Mouse (Mus musculus) heart, embryonic 12.5 days (tissue): ENCODE results near the gene Dhx9. TPM values are rescaled to one million over a fixed set of nuclear protein-coding genes. Genes with fewer than 3 reads are reported as not detected.
"Not testable (repeated sequence)": the region's sequence is repeated elsewhere in the genome, so short reads cannot be mapped to it uniquely, and the experiment has no call there.

Experiments
- ATAC-seq: fragments of 200-750 bp; cut with Nextera tagmentation; 2 replicates; pipeline ENCODE4 v1.8.0; 2017; ENCODE audit warnings: moderate TSS enrichment, moderate library complexity; ENCODE audit not compliant: insufficient number of reproducible peaks, low FRiP score
- H3K27ac ChIP-seq: fragments of 300-500 bp; sonication (generic); 2 replicates; pipeline ENCODE4 v1.5.1; 2016; ENCODE audit warnings: mild to moderate bottlenecking, moderate library complexity; ENCODE audit not compliant: poor library complexity, severe bottlenecking
- H3K27me3 ChIP-seq: fragments of 300-500 bp; sonication (generic); replicated peaks from 2 replicates; pipeline ENCODE4 v1.6.1; 2016; ENCODE audit warnings: mild to moderate bottlenecking, moderate library complexity
- H3K36me3 ChIP-seq: fragments of 300-500 bp; sonication (generic); 2 replicates; pipeline ENCODE4 v1.6.1; 2016; ENCODE audit warnings: mild to moderate bottlenecking, moderate library complexity
- H3K4me1 ChIP-seq: fragments of 300-500 bp; sonication (generic); replicated peaks from 2 replicates; pipeline ENCODE4 v1.6.1; 2016; ENCODE audit warnings: mild to moderate bottlenecking
- H3K4me2 ChIP-seq: fragments of 300-500 bp; sonication (generic); 2 replicates; pipeline ENCODE4 v1.6.1; 2016; ENCODE audit warnings: mild to moderate bottlenecking, moderate library complexity
- H3K4me3 ChIP-seq: fragments of 300-500 bp; sonication (generic); 2 replicates; pipeline ENCODE4 v1.5.1; 2016; ENCODE audit warnings: mild to moderate bottlenecking
- H3K9ac ChIP-seq: fragments of 300-500 bp; sonication (generic); 2 replicates; pipeline ENCODE4 v1.6.1; 2016; ENCODE audit warnings: mild to moderate bottlenecking, moderate library complexity
- H3K9me3 ChIP-seq: fragments of 300-500 bp; sonication (generic); replicated peaks from 2 replicates; pipeline ENCODE4 v1.6.1; 2016; ENCODE audit warnings: mild to moderate bottlenecking, moderate library complexity
- WGBS: fragments of 180-500 bp; shearing (Covaris S2); methylation state at CpG from one replicate; pipeline ENCODE4 v1.1.7; 2016; 5-methylcytosine and 5-hydroxymethylcytosine counted together
- polyA plus RNA-seq: library from polyadenylated mRNA; unstranded; fragments of >200 nt; fragmentation: Nextera tagmentation; extraction: Ambion mirVana; gene quantifications from 2 replicates; pipeline ENCODE4 v1.2.1, GENCODE M21; 2016

Gene Dhx9
- polyA plus RNA-seq, result 24.7 TPM in 2 replicates

DNA sequence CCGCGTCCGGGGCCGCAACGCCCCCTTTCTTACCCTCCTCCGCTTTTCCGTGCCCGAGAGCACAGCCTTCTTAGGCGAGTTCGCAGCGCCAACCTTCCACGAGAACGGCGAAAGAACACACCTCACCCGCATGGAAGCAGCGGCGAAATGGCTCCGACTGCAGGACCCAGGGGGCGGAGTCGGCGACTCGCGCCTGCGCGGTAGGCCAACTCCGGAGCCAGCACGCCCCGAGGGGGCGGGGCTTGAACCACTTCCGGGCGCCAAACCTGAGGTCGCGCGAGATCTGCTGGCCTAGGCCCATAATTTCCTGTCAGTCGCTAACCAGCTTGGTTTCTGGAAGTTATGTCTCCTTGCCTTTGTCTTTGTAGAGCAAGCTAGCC is at the start of gene Dhx9:
Gene Dhx9, minus strand, starts transcription at position 161 of the 380 bp plus-strand sequence.
- H3K4me1 ChIP-seq, result peaks cover 21% of the 10 kb centered on the region
- peak within 1 kb of the TSS; percentile 100 for H3K4me3 ChIP-seq
- peak; percentile 92 for ATAC-seq
- H3K36me3 ChIP-seq, result peaks cover 6% of the 10 kb centered on the region
- no peaks in the 10 kb centered on the region for H3K27me3 ChIP-seq
- peak within 1 kb of the TSS; percentile 91 for H3K4me2 ChIP-seq
- H3K9me3 ChIP-seq, result no peaks in the 10 kb centered on the region
- WGBS, result under 1% methylated on average over 35 of the region's 35 CpGs
- peak within 1 kb of the TSS; percentile 89 for H3K27ac ChIP-seq
- H3K9ac ChIP-seq, result peak within 1 kb of the TSS; percentile 100

DNA sequence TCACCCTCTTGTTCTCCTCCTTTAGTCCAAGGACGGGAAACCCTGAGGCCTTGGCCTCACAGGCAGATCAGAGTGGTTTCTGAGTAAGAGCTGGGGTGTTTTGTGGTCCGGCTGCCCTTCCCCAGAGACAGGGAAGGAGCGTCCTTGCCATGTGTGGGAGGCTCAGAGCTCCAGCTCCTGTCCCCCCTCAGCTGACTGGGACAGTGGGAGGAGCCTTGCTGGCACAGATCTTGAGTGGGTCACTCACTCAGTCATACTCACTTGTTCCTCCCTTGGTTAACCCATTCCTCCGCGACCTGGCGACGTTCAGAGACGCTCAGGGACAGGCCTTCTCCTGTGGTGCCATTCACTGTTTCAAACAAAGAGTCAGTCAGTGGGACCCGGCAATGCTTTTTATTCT is 48.2 kb upstream of the Dhx9 start:
- H3K9me3 ChIP-seq, result no peaks in the 10 kb centered on the region
- H3K36me3 ChIP-seq, result no peaks in the 10 kb centered on the region
- no peak overlapping the region for H3K9ac ChIP-seq
- peaks cover 3% of the 10 kb centered on the region for H3K4me1 ChIP-seq
- WGBS, result 70% methylated on average over 9 of the region's 9 CpGs
- ATAC-seq, result no peak
- no peak overlapping the region for H3K4me3 ChIP-seq
- H3K27me3 ChIP-seq, result no peaks in the 10 kb centered on the region
- H3K27ac ChIP-seq, result no peak overlapping the region
- H3K4me2 ChIP-seq, result no peak overlapping the region

DNA sequence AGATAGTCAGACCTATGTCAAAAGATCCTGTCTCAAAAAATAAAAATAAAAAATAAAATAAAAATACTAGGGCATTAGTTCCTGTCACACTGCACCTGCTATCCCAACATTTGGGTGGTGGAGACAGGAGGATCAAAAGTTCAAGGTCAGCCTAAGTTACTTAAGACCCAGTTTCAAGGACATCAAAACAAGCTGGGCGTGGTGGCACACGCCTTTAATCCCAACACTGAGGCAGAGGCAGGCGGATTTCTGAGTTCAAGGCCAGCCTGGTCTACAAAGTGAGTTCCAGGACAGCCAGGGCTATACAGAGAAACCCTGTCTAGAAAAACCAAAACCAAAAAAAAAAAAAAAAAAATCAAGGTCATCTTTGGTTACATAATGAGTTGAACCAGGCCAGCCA is 45.4 kb upstream of the Dhx9 start:
- H3K4me1 ChIP-seq, H3K9ac ChIP-seq, H3K9me3 ChIP-seq, H3K36me3 ChIP-seq, H3K4me3 ChIP-seq, ATAC-seq, H3K27me3 ChIP-seq, H3K27ac ChIP-seq: not testable (repeated sequence)
- 86% methylated on average over 3 of the region's 3 CpGs for WGBS
- peak overlapping the region; percentile 65; the same call in 1 of the 2 replicates for H3K4me2 ChIP-seq

DNA sequence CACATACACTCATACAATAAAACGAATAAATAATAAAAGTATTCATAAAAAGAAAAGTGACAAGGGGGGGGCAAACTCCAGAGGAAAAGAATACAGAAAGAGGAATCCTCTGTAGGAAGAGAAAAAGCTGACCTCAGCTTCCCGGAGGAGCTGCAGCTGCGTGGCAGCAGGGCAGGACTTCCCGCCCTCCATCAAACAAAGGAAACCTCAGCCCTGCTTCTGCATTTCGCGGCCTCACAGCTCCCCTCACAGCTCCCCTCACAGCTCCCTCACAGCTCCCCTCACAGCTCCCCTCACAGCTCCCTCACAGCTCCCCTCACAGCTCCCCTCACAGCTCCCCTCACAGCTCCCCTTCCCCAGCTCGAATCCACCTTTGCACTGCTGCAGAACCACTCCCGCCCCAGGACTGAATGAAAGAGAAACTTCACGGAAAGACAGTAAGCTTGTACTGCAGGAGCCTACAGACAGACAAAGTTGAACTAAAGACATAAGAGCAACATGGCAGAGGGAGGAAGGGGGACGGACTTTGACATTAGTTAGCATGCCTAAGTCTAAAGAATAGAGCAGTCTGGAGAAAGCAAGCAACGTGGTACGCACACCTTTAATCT is 44.9 kb upstream of the Dhx9 start:
- ATAC-seq, result no peak
- H3K9me3 ChIP-seq, result no peaks in the 10 kb centered on the region
- peak overlapping the region; percentile 25; the same call in 1 of the 2 replicates for H3K27ac ChIP-seq
- no peaks in the 10 kb centered on the region for H3K27me3 ChIP-seq
- peak overlapping the region; percentile 23 for H3K4me3 ChIP-seq
- 21% methylated on average over 12 of the region's 12 CpGs for WGBS
- peak overlapping the region; percentile 65 for H3K4me2 ChIP-seq
- H3K4me1 ChIP-seq, result peaks cover 3% of the 10 kb centered on the region
- H3K36me3 ChIP-seq, result no peaks in the 10 kb centered on the region
- peak overlapping the region; percentile 62 for H3K9ac ChIP-seq

DNA sequence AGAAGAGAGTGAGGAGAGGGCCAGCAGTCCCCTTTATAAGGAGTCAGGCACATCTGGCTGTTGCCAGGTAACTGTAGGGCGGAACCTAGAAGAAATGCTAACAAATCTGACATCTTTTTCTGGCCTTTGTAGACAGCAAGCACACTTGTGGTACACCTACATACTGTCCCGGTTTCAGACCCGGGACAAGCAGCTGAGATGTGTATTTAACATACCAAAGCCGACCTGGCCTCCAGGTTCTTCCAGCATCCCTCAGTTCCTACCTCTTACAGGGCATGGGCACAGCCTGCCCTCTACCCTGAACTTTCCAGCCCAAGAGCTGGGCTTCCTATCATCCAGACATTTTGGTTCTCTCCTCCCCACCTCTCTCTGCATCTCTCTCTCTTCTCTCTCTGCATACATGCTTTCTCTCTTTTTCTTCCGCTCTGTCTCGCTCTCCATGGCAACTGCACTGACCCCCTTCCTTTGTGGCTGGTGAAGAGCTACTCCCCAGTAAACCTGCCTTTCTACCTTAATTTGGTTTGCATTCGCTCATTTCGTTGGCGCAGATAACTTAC is 44.3 kb upstream of the Dhx9 start:
- Histone ChIP-seq H3K4me1 (peaks cover 3% of the 10 kb centered on the region), H3K4me2 (peak overlapping the region; percentile 65), H3K27ac (no peak overlapping the region), H3K36me3 (no peaks in the 10 kb centered on the region), H3K9me3 (no peaks in the 10 kb centered on the region), H3K27me3 (no peaks in the 10 kb centered on the region), H3K9ac (0 out of 2 replicates have a peak overlapping the region, but pooled peaks have one; percentile 32), H3K4me3 (peak overlapping the region; percentile 23; the same call in 1 of the 2 replicates)
- no peak for ATAC-seq
- WGBS, result 35% methylated on average over 9 of the region's 9 CpGs

DNA sequence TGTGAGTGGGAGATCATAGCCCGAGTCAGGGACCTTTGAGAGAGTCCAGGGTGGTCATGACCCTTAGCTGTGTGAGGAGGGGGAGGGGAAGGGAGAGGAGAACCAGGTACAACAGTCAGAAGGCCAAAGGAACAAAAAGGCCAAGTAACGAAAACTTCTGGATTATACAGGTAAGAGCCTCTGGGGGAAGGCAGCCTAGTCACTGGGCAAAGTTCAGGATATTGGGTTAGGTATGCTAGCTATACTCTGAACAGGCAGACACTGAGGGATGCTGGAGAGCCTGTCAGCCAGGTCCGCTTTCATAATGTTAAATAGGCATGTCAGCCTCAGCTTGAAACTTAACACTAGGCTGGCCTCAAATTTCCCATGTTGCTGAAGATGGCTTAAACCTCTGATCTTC is 34.7 kb upstream of the Dhx9 start:
- no peaks in the 10 kb centered on the region for H3K9me3 ChIP-seq
- no peaks in the 10 kb centered on the region for H3K36me3 ChIP-seq
- no peak overlapping the region for H3K4me2 ChIP-seq
- H3K4me3 ChIP-seq, result no peak overlapping the region
- 46% methylated on average over 3 of the region's 3 CpGs for WGBS
- H3K9ac ChIP-seq, result no peak overlapping the region
- H3K27me3 ChIP-seq, result no peaks in the 10 kb centered on the region
- no peak for ATAC-seq
- no peaks in the 10 kb centered on the region for H3K4me1 ChIP-seq
- no peak overlapping the region for H3K27ac ChIP-seq

DNA sequence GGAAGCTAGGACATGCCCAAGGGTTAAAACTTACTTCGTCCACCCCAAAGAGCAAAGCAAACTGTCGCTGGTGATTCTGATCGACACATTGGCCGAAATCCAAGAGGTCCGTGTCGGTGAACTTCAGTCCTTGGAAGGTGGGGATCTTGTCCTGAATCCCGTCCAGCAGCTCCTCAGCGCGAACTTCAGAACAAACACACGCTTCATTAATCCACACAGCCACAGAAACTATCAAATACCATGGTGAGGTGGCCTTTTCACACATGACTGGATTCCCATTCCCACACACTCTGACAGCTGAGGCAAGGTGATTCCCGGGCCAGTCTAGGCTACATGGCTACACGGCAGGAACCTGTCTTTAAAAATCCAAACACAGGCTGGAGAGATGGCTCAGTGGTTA is 27.9 kb upstream of the Dhx9 start:
- ATAC-seq, result no peak
- no peaks in the 10 kb centered on the region for H3K4me1 ChIP-seq

DNA sequence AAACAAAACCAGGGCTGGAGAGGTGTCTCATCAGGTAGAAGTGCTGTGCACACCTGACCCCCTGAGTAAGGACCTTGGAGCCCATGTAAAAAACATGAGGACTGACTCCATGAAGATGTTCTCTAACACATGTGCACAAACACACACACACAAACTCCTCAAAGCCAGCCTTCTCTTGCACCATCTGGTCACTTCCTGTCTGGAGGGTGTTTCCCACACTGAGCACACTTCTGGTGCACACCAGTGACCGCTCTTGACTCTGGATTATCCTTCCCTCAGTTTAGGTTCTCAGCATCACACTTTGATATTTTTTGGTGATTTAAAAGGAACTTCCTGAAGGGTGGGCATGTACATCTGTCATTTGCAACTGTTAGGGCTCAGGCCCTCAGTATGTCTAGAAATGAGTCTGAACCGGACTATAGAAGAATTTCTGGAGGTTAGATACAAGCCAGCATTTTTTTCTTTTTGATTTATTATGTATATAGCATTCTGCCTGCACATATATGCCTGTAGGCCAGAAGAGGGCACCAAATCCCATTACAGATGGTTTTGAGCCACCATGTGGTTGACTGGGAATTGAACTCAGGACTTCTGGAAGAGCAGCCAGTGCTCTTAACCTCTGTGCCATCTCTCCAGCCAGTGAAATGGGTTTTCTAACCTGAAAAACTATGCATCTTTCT is 23.0 kb upstream of the Dhx9 start:
- Histone ChIP-seq H3K36me3 (no peaks in the 10 kb centered on the region), H3K9ac (no peak overlapping the region), H3K27me3 (no peaks in the 10 kb centered on the region), H3K27ac (no peak overlapping the region), H3K4me3 (no peak overlapping the region), H3K9me3 (no peaks in the 10 kb centered on the region), H3K4me2 (no peak overlapping the region), H3K4me1 (no peaks in the 10 kb centered on the region)
- whole genome bisulfite sequencing, result 50% methylated on average over 2 of the region's 2 CpGs
- no peak for ATAC-seq

More for the DNA sequence above, 27.9 kb upstream of the Dhx9 start:
- no peak overlapping the region for H3K4me2 ChIP-seq
- no peaks in the 10 kb centered on the region for H3K9me3 ChIP-seq
- H3K9ac ChIP-seq, result no peak overlapping the region
- no peak overlapping the region for H3K4me3 ChIP-seq
- H3K27me3 ChIP-seq, result no peaks in the 10 kb centered on the region
- WGBS, result 79% methylated on average over 12 of the region's 12 CpGs
- H3K27ac ChIP-seq, result no peak overlapping the region
- no peaks in the 10 kb centered on the region for H3K36me3 ChIP-seq

DNA sequence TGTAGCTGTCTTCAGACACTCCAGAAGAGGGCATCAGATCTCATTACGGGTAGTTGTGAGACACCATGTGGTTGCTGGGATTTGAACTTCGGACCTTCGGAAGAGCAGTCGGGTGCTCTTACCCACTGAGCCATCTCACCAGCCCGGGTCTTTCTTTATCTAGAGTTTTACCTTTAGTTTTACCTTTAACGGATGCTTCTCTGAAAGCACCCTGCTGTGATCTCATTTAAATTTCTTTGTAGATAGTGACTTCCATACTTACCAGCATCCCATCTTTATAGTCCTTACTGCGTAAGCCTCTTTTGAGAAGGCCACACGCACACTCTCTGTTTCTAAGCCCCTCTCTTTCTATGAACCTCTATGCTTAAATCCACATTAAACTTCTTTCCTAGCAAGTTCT is 22.1 kb upstream of the Dhx9 start:
- H3K27ac ChIP-seq, H3K36me3 ChIP-seq, H3K9me3 ChIP-seq, H3K9ac ChIP-seq, H3K4me1 ChIP-seq, H3K4me2 ChIP-seq, H3K4me3 ChIP-seq, ATAC-seq, H3K27me3 ChIP-seq: not testable (repeated sequence)
- 61% methylated on average over 8 of the region's 8 CpGs for WGBS

DNA sequence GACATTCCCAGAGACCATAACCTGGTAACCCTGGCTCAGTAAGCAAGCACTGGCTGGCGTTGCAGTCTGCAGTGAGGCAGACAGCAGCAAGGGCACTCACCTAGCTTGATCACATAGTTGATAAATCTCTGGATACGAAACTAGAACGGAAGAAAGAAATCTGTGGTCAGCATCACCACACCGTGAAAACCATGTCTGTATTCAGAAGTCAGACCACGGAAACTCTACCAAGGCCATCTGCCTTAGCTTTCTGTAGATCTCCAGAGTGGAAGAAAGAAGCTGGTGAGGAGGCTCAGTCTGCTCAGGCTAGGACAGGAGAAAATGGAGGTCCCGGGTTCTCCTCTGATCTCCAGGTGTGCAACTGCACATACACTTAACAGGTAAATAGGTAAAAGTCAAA is 21.6 kb upstream of the Dhx9 start:
- no peak for ATAC-seq
- no peak overlapping the region for H3K9ac ChIP-seq
- no peak overlapping the region for H3K4me3 ChIP-seq
- H3K27ac ChIP-seq, result no peak overlapping the region
- H3K36me3 ChIP-seq, result no peaks in the 10 kb centered on the region
- 80% methylated on average over 6 of the region's 6 CpGs for WGBS
- H3K4me2 ChIP-seq, result no peak overlapping the region
- no peaks in the 10 kb centered on the region for H3K4me1 ChIP-seq
- H3K27me3 ChIP-seq, result no peaks in the 10 kb centered on the region
- H3K9me3 ChIP-seq, result no peaks in the 10 kb centered on the region

DNA sequence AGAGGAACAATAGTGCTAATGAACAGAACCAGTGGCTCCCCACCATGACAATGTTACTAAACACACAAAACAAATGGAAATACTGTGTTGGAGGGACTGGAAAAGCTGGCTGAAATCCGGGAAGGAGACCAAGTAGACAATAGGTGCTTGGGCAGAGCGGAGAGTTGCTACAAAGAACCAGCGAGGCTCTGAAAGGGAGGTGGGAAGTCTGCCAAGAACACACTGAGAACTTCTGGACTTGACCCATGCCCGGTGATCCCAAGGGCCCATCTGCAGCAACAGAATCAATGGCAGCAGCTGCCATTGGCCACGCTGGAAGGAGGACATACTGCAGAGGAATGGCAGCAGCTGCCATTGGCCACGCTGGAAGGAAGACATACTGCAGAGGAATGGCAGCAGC is 18.8 kb upstream of the Dhx9 start:
- Histone ChIP-seq H3K36me3 (no peaks in the 10 kb centered on the region), H3K27me3 (no peaks in the 10 kb centered on the region), H3K4me2 (no peak overlapping the region), H3K27ac (no peak overlapping the region), H3K4me3 (no peak overlapping the region), H3K4me1 (no peaks in the 10 kb centered on the region), H3K9ac (no peak overlapping the region), H3K9me3 (no peaks in the 10 kb centered on the region)
- no peak for ATAC-seq
- WGBS, result 83% methylated on average over 6 of the region's 6 CpGs
